Mouse (Mus musculus) layer of hippocampus, adult 2 months (tissue): ENCODE results near the gene Sema6d. TPM values are rescaled to one million over a fixed set of nuclear protein-coding genes. Genes with fewer than 3 reads are reported as not detected.

ENCODE experiments used
- DNase-seq, 2 experiments: peaks; one replicate each; pipeline ENCODE4 v3.0.0; 2022; ENCODE audit warnings: low spot score in 2 of 2
- H3K27ac ChIP-seq: fragments of 200-600 bp; 2 replicates; pipeline ENCODE4 v1.8.1; 2022
- H3K4me3 ChIP-seq: fragments of 200-600 bp; 2 replicates; pipeline ENCODE4 v1.8.1; 2022; ENCODE audit warnings: mild to moderate bottlenecking
- CTCF ChIP-seq: fragments of 200-600 bp; conservative IDR thresholded peaks from 2 replicates; pipeline ENCODE4 v1.8.1; 2022; ENCODE audit warnings: antibody characterized with exemption, mild to moderate bottlenecking, moderate library complexity
- total RNA-seq, 2 experiments: library from RNA; stranded (reverse); gene quantifications; 2 replicates each; pipeline ENCODE4 v1.2.3; 2021

Gene Sema6d
- total RNA-seq, 2 experiments from 2014 or later: 50.0 to 58.7 TPM

DNA sequence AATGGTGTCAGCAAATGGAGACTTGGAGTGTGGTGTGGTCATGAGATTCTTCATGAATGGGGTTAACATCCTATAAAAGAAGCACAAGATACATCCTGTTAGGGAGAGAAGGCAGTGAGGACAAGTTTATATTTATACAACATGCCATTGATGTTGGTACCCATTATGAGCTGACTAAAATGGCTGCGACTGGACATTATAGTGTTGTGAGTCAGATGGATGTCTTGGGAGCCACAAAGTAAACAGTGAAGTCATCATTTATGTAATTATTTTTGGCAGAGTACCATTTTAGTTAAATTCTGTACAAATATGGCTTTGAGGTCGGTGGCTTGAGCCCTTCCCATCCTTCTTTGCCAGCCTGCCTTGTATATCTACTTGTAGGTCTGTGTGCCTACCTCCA is 31.8 kb downstream of the Sema6d start:
- Histone ChIP-seq H3K27ac (no peak overlapping the region), H3K4me3 (no peak overlapping the region)
- TF ChIP-seq CTCF: no peak
- DNase-seq: no peak

DNA sequence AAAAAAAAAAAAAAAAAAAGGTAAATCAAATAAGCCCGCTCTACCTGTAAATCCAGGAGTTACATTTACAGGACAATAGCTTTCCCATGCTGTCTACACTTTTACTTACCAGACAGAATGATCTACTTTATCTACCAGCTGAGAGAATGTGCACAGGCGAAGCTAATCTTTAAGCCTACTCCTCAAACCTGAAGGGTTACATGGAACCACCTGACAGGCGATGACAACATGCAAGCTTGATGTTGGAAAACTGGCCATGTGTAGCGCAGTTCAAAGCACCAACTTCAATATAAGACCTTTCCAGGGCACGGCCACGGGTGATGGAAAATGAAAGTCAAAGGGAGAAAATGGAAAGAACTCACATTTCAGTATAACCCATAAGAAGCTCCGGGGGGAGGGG is 35.7 kb downstream of the Sema6d start:
- Histone ChIP-seq H3K27ac (no peak overlapping the region), H3K4me3 (no peak overlapping the region)
- no peak for TF ChIP-seq CTCF
- no peak for DNase-seq

DNA sequence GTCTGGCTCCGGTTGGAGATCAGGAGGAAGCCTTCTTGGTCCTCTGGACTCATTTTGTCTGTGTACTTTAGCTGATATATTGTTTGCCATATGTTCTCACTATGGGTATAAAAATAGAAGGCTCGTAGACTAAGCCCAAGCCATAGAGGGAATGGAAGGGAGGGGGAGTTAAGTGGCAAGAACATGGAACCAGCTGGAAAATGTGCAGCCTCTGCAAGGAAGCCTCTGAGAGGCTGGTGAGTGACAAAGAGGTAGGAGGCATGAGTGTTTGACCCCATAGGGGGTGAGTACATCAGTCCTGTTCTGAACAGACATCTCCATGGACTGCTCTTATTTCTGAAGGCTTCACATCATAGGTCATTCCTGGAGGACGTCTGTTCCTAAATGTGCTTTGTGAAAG is 37.1 kb downstream of the Sema6d start:
- H3K4me3 ChIP-seq: no peak overlapping the region
- no peak for DNase-seq
- TF ChIP-seq CTCF: no peak
- no peak overlapping the region for H3K27ac ChIP-seq

DNA sequence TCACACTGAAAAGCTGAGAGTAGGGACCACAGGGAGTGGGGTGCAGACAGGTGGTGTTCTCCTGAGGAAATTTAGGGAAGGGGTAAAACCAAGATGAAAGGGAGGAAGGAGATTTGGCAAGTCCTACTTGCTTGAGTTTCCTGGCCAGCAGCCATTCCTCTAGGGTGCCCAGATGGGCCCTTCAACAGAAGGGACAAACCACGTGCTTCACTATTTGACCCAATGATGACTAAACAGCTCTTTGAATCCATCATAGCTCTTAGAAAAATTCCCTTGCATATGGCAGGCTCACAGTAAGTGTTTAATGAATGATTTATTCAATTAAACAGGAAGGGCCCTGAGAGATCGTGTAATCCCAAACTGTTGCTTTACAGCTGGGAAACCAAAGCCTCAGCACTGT is 41.1 kb downstream of the Sema6d start:
- DNase-seq: no peak
- Histone ChIP-seq H3K27ac (peak overlapping the region; percentile 43; the same call in 1 of the 2 replicates), H3K4me3 (no peak overlapping the region)
- TF ChIP-seq CTCF: no peak

DNA sequence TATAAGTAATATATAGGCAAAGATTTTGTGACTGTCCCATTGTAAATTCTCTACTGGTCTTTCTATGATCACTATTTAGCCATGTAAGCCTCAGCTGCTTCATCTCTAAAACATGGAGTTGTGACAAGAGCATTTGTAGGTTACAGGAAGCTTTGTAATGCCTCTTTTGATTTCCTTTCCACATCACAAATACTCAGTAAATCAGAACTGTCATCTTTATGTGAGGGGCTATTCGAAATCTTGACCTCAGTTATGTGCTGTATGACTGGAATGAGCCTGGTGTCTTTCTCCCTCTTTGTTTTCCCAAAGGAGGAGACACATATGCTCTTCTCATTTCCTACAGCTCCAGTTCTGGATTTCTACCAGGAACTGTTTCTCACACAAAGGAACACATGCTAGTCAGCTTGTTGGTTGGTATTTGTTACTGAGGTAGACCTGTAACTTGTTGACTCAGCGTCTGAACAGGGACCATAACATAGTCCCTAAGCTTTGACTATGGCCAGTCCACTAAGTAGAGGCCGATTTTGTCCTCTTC is 51.8 kb downstream of the Sema6d start:
- DNase-seq: no peak
- no peak overlapping the region for H3K4me3 ChIP-seq
- TF ChIP-seq CTCF: no peak
- H3K27ac ChIP-seq: 0 out of 2 replicates have a peak overlapping the region, but pooled peaks have one; percentile 29

DNA sequence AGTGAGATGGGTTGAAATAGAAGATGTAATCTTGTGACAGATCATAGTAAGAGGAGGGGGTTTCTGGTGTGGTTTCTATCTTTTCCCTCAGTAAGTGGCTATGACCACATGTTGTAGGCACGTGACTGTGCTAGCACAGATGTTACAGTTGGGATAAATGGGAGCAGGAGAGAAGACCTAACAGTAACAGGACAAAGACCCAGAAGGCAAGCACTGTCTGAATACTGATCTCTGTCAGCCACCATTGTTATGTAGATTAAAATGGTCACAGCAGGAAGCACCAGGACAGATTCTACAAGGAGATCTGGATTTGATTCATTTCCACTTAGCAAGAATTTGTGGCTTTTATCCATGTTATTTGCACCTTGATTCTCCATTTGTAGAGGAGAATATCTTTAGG is 55.8 kb downstream of the Sema6d start:
- DNase-seq: no peak
- no peak for TF ChIP-seq CTCF
- H3K27ac ChIP-seq: no peak overlapping the region
- H3K4me3 ChIP-seq: no peak overlapping the region

DNA sequence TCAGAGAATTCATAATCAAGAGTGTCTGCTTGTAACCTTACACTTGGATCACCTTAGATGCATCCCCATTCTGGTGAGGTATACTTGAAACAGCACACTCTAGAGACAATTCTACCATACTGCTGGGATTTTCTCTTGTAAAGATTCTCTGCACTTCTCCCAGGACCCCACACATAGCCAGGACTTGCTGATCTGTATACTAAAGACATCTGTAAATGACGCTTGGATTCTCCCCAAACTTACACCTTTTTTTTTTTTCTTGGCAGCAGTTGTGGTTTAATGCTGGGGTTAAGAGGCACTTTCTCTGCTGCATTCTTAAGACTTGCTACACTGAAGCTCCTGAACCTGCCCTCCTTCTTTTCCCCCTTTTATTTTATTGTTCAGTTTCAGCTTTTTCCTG is 68.4 kb downstream of the Sema6d start:
- H3K27ac ChIP-seq: no peak overlapping the region
- no peak for DNase-seq
- H3K4me3 ChIP-seq: no peak overlapping the region
- no peak for TF ChIP-seq CTCF

DNA sequence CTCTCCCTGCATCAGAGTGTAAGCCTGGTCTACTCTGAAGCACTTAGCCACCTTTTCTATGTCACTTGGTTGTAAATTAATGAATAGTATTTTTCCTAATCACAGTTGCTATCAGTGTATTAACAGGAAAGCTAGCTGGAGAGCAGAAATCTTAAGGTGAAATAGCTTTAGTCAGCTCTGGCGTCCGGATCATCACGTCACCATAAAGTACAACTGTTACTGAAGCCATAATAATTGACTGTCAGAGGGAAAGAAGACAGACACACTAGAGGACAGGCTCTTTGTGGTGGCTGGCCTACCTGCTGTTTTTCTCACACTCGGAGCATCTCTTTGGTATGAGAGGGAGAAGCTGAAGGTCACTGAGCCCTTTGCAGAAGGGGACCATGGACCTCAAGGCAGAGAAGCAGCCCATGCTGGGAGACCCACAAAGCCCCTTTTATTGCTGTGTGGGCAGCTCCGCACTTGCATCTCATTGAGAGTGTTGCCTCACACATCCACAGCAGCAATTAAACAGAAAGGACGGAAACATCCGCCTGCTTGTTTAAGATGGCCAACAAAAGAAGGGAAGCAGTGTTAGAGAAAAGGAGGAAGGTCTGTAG is 72.3 kb downstream of the Sema6d start:
- TF ChIP-seq CTCF: no peak
- peak overlapping the region; percentile 43; the same call in 1 of the 2 replicates for H3K27ac ChIP-seq
- no peak overlapping the region for H3K4me3 ChIP-seq
- no peak for DNase-seq

DNA sequence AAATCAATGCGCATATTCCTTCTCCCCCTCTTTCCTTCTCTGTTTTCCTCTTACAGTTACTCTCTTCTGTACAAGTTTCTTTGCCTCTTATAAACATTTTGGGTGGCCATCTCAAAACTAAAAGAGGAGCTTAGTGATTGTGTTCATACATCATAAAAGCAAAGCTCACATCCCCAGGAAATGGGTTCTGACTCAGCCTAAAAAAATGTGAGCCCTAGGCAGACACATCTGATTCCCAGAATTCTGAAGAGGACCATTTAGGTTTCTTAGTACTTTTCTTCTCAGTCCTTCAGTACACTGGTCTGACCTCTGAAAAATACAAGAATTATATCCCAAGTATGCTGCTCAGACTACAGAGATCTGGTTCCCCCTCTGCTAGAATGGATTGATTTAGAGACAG is 78.6 kb downstream of the Sema6d start:
- DNase-seq: no peak
- H3K27ac ChIP-seq: no peak overlapping the region
- TF ChIP-seq CTCF: no peak

DNA sequence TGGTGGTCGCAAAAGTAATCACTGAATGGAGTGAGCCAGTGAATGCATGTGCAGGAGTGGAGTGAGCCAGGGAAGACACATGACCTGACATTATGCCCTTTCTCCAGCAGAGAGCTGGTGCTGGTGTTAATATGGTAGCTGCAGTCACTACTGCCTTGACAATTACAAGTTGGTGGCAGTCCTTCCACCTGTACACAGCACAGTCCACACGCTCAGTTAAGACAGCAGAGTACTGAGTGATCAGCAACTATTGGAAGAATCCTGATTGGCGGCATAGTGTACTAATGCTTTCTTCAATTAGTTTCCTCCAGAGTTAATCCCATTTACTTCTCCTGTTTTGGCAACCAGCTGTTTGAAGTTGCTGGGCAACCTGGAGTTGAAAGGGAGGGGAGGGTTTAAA is 81.9 kb downstream of the Sema6d start:
- no peak for DNase-seq
- H3K27ac ChIP-seq: peak overlapping the region; percentile 51; the same call in 1 of the 2 replicates
- H3K4me3 ChIP-seq: no peak overlapping the region
- TF ChIP-seq CTCF: no peak

More for the DNA sequence above, 78.6 kb downstream of the Sema6d start:
- H3K4me3 ChIP-seq: no peak overlapping the region

DNA sequence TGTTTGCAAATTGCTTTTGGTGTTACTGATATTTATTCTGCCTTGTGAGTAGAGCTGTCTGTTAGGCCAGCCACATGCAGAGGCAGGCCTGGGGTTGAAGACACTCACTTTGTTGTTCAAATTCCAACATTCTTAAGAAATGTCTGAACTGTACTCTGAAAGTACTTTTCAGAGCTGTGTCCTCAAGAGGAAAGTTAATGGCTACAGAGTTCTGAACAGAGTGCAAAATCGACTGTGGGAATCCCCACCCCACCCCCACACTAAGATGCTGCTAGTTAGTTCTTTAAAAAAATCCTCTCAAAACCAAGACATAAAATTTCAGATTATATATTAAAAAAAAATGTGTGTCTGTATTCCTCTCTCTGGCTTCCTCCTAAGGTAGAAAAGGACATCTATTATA is 86.5 kb downstream of the Sema6d start:
- DNase-seq: no peak
- TF ChIP-seq CTCF: no peak
- Histone ChIP-seq H3K4me3 (no peak overlapping the region), H3K27ac (peak overlapping the region; percentile 40; the same call in 1 of the 2 replicates)

DNA sequence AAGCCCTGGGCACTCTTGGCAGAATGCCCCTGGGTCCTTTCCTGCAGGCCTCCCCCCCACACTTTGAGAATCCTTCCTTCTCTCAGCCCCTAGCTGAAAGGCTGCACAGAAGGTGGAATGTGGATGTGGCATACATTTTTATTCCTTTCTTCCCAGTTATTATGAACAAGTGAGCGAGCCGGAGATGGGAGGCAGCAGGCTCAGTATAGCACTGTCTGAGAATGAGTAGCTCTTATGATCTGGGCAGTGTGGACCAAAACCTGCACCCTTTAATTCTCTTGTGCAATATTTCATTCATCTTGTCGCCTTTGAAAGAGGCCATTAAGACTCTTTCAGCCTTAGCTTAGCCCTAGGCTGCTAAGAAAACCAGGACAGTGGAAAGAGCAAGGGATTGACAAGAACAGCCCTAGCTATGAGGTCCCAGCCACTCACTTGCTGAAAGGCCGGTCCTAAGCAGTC is 87.0 kb downstream of the Sema6d start:
- peak overlapping the region; percentile 40; the same call in 1 of the 2 replicates for H3K27ac ChIP-seq
- DNase-seq: no peak
- no peak for TF ChIP-seq CTCF
- H3K4me3 ChIP-seq: no peak overlapping the region

DNA sequence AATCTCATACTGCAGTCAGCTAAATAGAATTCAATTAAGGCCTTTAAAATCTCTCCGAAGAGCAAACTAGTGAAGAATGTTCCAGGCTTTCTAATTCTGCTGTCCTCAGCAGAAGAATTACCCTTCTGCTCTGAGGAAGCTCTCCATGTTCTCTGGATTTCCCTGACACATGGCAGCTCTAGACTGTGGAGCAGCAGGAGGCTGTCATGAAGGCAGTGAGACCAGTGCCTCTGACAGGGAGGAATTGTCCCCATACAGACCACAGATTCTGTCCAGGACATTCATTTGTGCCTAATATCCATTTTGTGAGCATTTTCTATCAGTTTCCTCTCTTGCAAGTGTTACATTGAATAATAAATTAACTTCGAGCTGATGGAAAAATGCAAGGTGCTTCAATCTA is 99.5 kb downstream of the Sema6d start:
- Histone ChIP-seq H3K27ac (peak overlapping the region; percentile 49), H3K4me3 (no peak overlapping the region)
- TF ChIP-seq CTCF: no peak
- no peak for DNase-seq

DNA sequence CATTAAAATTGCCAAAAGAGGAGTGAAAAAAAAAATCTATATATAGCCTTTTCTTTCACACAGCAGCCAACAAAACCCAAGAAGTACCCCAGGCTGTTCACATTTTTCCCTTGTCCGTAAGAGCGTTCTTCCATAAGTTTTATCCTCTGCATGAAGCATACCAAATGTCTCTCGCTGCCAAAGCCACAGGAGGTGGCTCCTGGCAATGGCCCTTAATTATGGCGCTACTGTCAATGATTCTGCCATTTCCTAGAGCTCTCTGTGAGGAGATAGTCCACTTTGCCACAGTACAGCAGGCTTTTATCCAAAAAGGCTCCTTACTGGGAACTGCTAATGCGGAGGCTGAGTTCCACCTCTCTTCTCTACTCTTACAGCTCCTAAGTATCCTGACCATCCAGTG is 104.3 kb downstream of the Sema6d start:
- no peak for DNase-seq
- no peak overlapping the region for H3K4me3 ChIP-seq
- no peak for TF ChIP-seq CTCF

More for the DNA sequence above, 104.3 kb downstream of the Sema6d start:
- no peak overlapping the region for H3K27ac ChIP-seq
